ENCODE assay signal across 8 mouse cellular contexts in the genomic region with DNA sequence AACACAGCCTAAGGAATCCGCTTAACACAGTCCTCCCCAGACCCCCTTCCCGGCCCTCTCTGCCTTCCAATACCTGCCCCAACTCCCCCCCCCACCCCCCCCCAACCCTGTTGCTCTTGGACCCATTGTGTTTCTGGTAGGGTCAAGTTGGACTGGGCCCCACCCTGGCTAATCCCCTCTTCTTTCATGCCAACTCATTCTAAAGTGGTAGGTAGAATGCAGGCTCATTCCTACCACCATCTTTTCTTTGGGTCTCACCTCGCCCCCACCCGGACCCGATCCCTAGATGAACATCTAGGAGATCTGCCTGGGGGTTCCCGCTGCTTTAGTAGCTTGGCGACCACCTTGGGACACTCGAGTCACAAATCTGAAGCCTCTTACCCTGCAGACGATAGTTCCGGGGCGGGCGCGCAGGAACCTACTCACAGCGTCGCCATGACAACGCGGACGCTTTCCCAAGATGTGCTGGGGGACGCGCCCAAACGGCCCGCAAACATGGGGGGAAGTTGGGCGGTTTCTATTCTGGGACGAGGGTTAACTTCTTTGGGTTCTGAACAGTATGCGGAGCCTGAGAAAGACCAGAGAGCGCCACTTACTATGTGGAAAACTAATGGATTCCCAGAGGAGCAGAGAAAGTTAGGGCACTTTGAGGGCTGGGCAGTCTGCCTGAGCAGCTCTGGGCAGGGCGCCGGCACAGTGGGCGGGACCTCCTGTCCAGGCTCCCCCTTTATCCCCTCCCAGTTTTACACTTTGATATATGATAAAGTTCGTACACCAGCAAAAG. TPM values are rescaled to one million over a fixed set of nuclear protein-coding genes. Genes with fewer than 3 reads are reported as not detected.
DNase-seq lines count a peak whose midpoint lies in the region; ATAC-seq and TF ChIP-seq lines count a peak whose summit lies in the region.

A gene (minus strand): TSS at position 437 of the 784 bp plus-strand sequence.

- no peak within 1 kb of the TSS for H3K9ac ChIP-seq in liver, postnatal 0 days (replicated peaks)
- no peak within 1 kb of the TSS for H3K9ac ChIP-seq in neural tube, embryonic 15.5 days (replicated peaks)

- peak within 1 kb of the TSS; percentile 80 for H3K4me2 ChIP-seq in liver, postnatal 0 days (ENCODE audit: low read depth, low read length)
- H3K4me2 ChIP-seq in neural tube, embryonic 15.5 days, result peak within 1 kb of the TSS; percentile 79

- WGBS in forebrain, embryonic 10.5 days, result 4% methylated on average over 30 of the region's 30 CpGs
- WGBS in liver, postnatal 0 days (ENCODE audit: insufficient replicate concordance), result 6% methylated on average over 30 of the region's 30 CpGs
- whole genome bisulfite sequencing in neural tube, embryonic 15.5 days, result 6% methylated on average over 30 of the region's 30 CpGs

- TF ChIP-seq CTCF in liver, postnatal 0 days (IDR thresholded peaks at IDR 0.05; ENCODE audit: low read depth), result no peak

- H3K36me3 ChIP-seq in forebrain, embryonic 10.5 days (replicated peaks), result no peaks in the 10 kb centered on the region
- H3K36me3 ChIP-seq in liver, postnatal 0 days (replicated peaks; ENCODE audit: insufficient read depth, low read length), result no peaks in the 10 kb centered on the region
- H3K36me3 ChIP-seq in neural tube, embryonic 15.5 days, result no peaks in the 10 kb centered on the region

- intact Hi-C loops in heart, postnatal 14 days (cut with DNase I), result no loop called here

- peak; percentile 32 to 48 for DNase-seq in heart, adult 18-20 months
- no peak for DNase-seq in heart, adult 11 months
- peak; percentile 78 for DNase-seq in forebrain, embryonic 10.5 days (ENCODE audit: extremely low spot score, low spot score)
- DNase-seq in heart, postnatal 14 days, result peak; percentile 48 to 59
- DNase-seq in layer of hippocampus, adult 18-20 months (ENCODE audit: low spot score in 2 of 2), result peak; percentile 50 to 61
- DNase-seq in liver, postnatal 0 days, result peak; percentile 67
- peak; percentile 34 for DNase-seq in thymus, postnatal 25 days

- TF ChIP-seq EP300 in liver, postnatal 0 days (IDR thresholded peaks at IDR 0.05; ENCODE audit: low read depth), result no peak

- H3K9me3 ChIP-seq in forebrain, embryonic 10.5 days, result no peaks in the 10 kb centered on the region
- H3K9me3 ChIP-seq in liver, postnatal 0 days (ENCODE audit: low read length), result no peaks in the 10 kb centered on the region
- no peaks in the 10 kb centered on the region for H3K9me3 ChIP-seq in neural tube, embryonic 15.5 days (replicated peaks)

- peaks cover 13% of the 10 kb centered on the region for H3K4me1 ChIP-seq in forebrain, embryonic 10.5 days
- H3K4me1 ChIP-seq in liver, postnatal 0 days (ENCODE audit: insufficient read depth), result no peaks in the 10 kb centered on the region
- H3K4me1 ChIP-seq in neural tube, embryonic 15.5 days, result peaks cover 8% of the 10 kb centered on the region

- H3K27ac ChIP-seq in forebrain, embryonic 10.5 days, result peak within 1 kb of the TSS; percentile 36; the same call in 1 of the 2 replicates
- H3K27ac ChIP-seq in liver, postnatal 0 days (ENCODE audit: low read depth), result no peak within 1 kb of the TSS
- H3K27ac ChIP-seq in neural tube, embryonic 15.5 days (replicated peaks), result no peak within 1 kb of the TSS

- H3K27me3 ChIP-seq in forebrain, embryonic 10.5 days (ENCODE audit: poor library complexity, severe bottlenecking), result no peaks in the 10 kb centered on the region
- no peaks in the 10 kb centered on the region for H3K27me3 ChIP-seq in liver, postnatal 0 days (ENCODE audit: insufficient read depth, low read length)
- H3K27me3 ChIP-seq in neural tube, embryonic 15.5 days (replicated peaks), result no peaks in the 10 kb centered on the region

- peak within 1 kb of the TSS; percentile 57 for H3K4me3 ChIP-seq in forebrain, embryonic 10.5 days
- H3K4me3 ChIP-seq in liver, postnatal 0 days (ENCODE audit: low read depth, low read length), result peak within 1 kb of the TSS; percentile 52
- peak within 1 kb of the TSS; percentile 44 for H3K4me3 ChIP-seq in neural tube, embryonic 15.5 days (replicated peaks)

- ATAC-seq in liver, postnatal 0 days, result peak; percentile 91
- peak; percentile 83 for ATAC-seq in neural tube, embryonic 15.5 days (ENCODE audit: low FRiP score)

RNA-seq across cellular contexts. Expression of the gene that starts here (rescaled TPM):
- total RNA-seq in heart, adult 18-20 months (2021), result not detected
- polyA plus RNA-seq in forebrain, embryonic 10.5 days (2016; fragmentation: Nextera tagmentation; extraction: Ambion mirVana), result 0.16 TPM in 1 of 2 replicates, not detected in the other
- total RNA-seq in heart, postnatal 14 days (2021), result not detected
- total RNA-seq in layer of hippocampus, adult 18-20 months (2021), result under 1 TPM; 0.38 to 0.94 TPM
- polyA plus RNA-seq in liver, postnatal 0 days (2015; fragmentation: Nextera tagmentation; extraction: Ambion mirVana), result not detected in 2 replicates
- polyA plus RNA-seq in neural tube, embryonic 15.5 days (2015; fragmentation: Nextera tagmentation; extraction: Ambion mirVana), result 0.22 and 0.26 TPM in 2 replicates

Comparison
In these comparisons a context has a peak if more than half of its experiments do, and no peak if none do; other contexts are left out.
1. Peak in DNase-seq in heart, adult 18-20 months; RNA of the gene not detected or under 1 TPM.
2. Peak in DNase-seq, H3K4me3 ChIP-seq and H3K27ac ChIP-seq in forebrain, embryonic 10.5 days; RNA of the gene not detected or under 1 TPM.
3. Peak in DNase-seq in heart, postnatal 14 days; RNA of the gene not detected or under 1 TPM.
4. Peak in DNase-seq in layer of hippocampus, adult 18-20 months; RNA of the gene not detected or under 1 TPM.
5. Peak in DNase-seq, ATAC-seq, H3K4me3 ChIP-seq and H3K4me2 ChIP-seq in liver, postnatal 0 days; RNA of the gene not detected or under 1 TPM.
6. Peak in ATAC-seq, H3K4me3 ChIP-seq and H3K4me2 ChIP-seq in neural tube, embryonic 15.5 days; RNA of the gene not detected or under 1 TPM.